Mouse (Mus musculus) forebrain, embryonic 10.5 days (tissue): ENCODE measurements around the gene Iqsec3. TPM values are rescaled to one million over a fixed set of nuclear protein-coding genes. Genes with fewer than 3 reads are reported as not detected.

Experiments used
- DNase-seq: peaks from one replicate; pipeline ENCODE4 v3.0.0-alpha.2; 2017; ENCODE audit warnings: low spot score; ENCODE audit errors: extremely low spot score
- H3K27ac ChIP-seq: fragments of 300-500 bp; sonication (generic); 2 replicates; pipeline ENCODE4 v1.5.1; 2016; ENCODE audit warnings: mild to moderate bottlenecking
- H3K27me3 ChIP-seq: fragments of 300-500 bp; sonication (generic); 2 replicates; pipeline ENCODE4 v1.6.1; 2016; ENCODE audit warnings: mild to moderate bottlenecking; ENCODE audit not compliant: poor library complexity, severe bottlenecking
- H3K36me3 ChIP-seq: fragments of 300-500 bp; sonication (generic); replicated peaks from 2 replicates; pipeline ENCODE4 v1.6.1; 2016; ENCODE audit warnings: mild to moderate bottlenecking, moderate library complexity
- H3K4me1 ChIP-seq: fragments of 300-500 bp; sonication (generic); 2 replicates; pipeline ENCODE4 v1.6.1; 2016
- H3K4me3 ChIP-seq: fragments of 300-500 bp; sonication (generic); 2 replicates; pipeline ENCODE4 v1.5.1; 2016; ENCODE audit warnings: mild to moderate bottlenecking, moderate library complexity
- H3K9me3 ChIP-seq: fragments of 300-500 bp; sonication (generic); 2 replicates; pipeline ENCODE4 v1.6.1; 2016; ENCODE audit warnings: mild to moderate bottlenecking, moderate library complexity
- WGBS: fragments of 180-500 bp; shearing (Covaris S2); methylation state at CpG from one replicate; pipeline ENCODE4 v1.1.7; 2016; 5-methylcytosine and 5-hydroxymethylcytosine counted together
- microRNA-seq: library from miRNA; unstranded; fragments of <30 nt; microRNA quantifications from one replicate; pipeline ENCODE4, GENCODE M21; 2017
- polyA plus RNA-seq: library from polyadenylated mRNA; unstranded; fragments of >200 nt; fragmentation: Nextera tagmentation; extraction: Ambion mirVana; gene quantifications from 2 replicates; pipeline ENCODE4 v1.2.1, GENCODE M21; 2016

Gene Iqsec3
- polyA plus RNA-seq, 1 experiment from 2014 or later = 0.20 TPM

DNA sequence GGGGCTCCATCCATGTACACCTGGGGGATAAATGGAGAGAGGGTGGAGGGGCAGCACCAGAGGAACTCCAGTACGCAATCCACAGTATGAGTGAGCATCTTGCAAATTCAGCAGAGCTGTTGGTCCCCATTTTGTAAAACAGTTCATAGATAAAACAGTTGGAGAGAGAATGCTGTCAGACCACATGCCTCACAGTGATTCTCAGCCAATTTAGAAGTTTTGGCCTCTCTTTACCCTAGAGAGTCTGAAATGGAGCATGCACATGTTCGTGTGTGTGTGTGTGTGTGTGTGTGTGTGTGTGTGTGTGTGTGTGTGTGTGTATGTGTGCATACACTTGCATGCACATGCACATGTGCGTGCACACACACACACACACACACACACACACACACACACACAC, 148.2 kb downstream of the Iqsec3 start:
- no peaks in the 10 kb centered on the region for H3K9me3 ChIP-seq
- no peak for DNase-seq
- H3K36me3 ChIP-seq = no peaks in the 10 kb centered on the region
- peaks cover 9% of the 10 kb centered on the region; the same call in 1 of the 2 replicates for H3K27me3 ChIP-seq
- no peak overlapping the region for H3K27ac ChIP-seq
- WGBS = 80% methylated on average over 3 of the region's 3 CpGs
- H3K4me1 ChIP-seq = peaks cover 39% of the 10 kb centered on the region
- no peak overlapping the region for H3K4me3 ChIP-seq

Small RNA genes lying within 50 kb of the gene (microRNA-seq; reads per million reads assigned to microRNA genes)
- gene Gm24855 = not detected

Other genes starting within 250 kb of the Iqsec3 start
- 0.26 and 0.75 TPM in 2 replicates for gene Usp18, start 227.8 kb downstream of the Iqsec3 start, polyA plus RNA-seq
- 1.5 and 2.4 TPM in 2 replicates for gene Slc6a13, start 173.5 kb downstream of the Iqsec3 start, polyA plus RNA-seq
- gene Slc6a12, start 130.6 kb downstream of the Iqsec3 start, polyA plus RNA-seq = 0.19 TPM in 1 of 2 replicates, not detected in the other
- 2.2 and 2.4 TPM in 2 replicates for gene A2m, start 161.7 kb upstream of the Iqsec3 start, polyA plus RNA-seq